Mouse (Mus musculus) kidney, adult 11 months (tissue): ENCODE results near the gene Dgkb.

Source experiments
- DNase-seq: peaks from one replicate; pipeline ENCODE4 v3.0.0; 2022

The Dgkb gene

DNA sequence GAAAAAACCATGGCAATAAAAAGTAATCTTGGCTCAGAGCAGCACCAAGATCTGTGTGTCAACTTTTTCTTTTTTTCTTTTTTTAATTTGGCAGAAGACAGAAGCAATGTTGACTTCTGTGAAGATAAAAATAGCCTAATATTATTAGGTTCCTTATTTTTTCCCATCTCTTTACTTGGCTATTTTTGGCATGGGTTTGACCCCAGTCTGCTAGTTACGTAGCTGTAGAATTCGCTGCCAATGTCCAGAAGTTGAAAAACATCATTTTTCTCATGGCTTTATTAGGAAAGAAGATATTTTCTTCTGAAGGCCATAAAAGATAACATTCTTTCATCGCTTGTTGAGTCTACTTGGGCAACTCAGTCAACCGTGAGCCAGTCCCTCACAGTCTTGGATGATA lies 200.1 kb downstream of the Dgkb start:
- no peak for DNase-seq

GRCm38 (mm10) chr12:38047256-38047655 lies 229.7 kb downstream of the Dgkb start:
- no peak for DNase-seq

- DNase-seq = no peak
Measured at GRCm38 (mm10) chr12:38088224-38088623, 270.7 kb downstream of the Dgkb start.

DNA sequence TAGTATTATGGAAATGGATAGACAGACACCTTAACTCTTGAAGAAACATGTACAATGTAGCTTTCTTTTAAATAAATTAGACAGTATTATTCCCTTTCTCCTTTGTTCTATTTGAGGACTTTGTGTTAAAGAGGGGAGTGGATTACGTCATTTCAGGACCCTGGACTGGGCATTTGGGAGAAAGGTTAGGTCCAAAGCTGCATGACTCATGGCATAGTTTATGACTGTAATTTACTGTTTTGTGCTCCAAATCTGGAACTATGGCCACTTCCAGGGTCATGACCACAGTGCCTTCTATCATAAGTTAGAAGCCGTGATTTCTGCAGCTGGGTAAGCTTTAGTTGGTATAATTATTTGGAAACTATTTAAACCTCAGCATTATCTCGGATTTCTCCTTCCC lies 294.4 kb downstream of the Dgkb start:
- no peak for DNase-seq

GRCm38 (mm10) chr12:38114990-38115615 lies 297.6 kb downstream of the Dgkb start:
- DNase-seq = no peak

- no peak for DNase-seq
Measured at GRCm38 (mm10) chr12:38123524-38123923, 306.0 kb downstream of the Dgkb start.

GRCm38 (mm10) chr12:38125297-38125696 lies 307.8 kb downstream of the Dgkb start:
- DNase-seq = no peak

DNA sequence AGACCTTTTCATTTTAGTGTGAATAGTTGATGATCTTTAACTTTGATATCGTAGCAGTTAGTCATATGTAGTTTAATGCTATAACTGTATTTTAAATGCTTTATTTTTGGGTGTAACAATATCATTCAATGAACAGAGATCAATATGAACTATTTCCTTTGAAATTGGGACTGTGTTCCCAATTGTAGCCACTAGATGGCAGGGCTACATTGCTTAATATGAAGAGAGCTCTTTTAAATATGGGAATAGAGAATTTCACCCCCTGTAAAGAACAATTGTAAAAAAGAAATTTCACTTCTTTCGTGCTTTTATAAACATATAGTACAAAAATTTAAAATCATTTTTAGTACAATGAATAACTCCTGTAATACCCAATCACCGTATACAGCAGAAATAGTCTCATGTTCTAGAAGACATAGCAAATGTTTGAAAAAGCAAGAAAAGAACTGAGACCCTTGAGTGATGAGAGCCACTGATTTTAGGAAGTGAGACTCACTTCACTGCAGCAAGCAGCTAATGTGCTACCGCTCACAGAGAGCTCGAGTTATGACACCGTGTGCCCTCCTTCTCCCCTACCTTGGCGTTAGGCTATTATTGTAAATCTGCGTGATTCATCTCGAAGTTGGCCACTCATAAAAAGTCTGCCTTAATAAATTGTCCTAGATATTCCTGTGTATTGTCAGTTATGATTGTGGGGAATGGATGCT lies 312.8 kb downstream of the Dgkb start:
- no peak for DNase-seq

- no peak for DNase-seq
Measured at GRCm38 (mm10) chr12:38136379-38136778, 318.9 kb downstream of the Dgkb start.

- no peak for DNase-seq
Measured at GRCm38 (mm10) chr12:38140039-38140438, 322.5 kb downstream of the Dgkb start.

DNA sequence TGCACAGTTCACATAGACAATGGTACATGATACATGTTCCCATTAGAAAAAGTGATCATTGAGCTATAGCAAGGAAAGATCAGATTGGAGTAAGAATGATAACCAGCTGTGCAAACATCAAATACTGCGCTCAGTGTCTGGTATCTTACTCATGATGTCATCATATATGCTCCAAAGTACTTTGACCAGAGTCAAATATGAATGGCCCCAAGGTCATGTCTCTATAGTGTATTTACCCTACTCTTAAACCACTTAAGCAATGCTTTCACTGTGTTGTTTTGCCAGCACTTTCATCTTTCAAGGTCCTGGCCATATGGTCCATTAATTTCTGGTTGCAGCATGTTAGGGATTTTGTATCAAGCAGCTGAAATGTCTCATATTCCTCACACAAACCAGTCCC lies 415.1 kb downstream of the Dgkb start:
- DNase-seq = no peak

- DNase-seq = no peak
Measured at GRCm38 (mm10) chr12:38268856-38269255, 451.3 kb downstream of the Dgkb start.

- DNase-seq = no peak
Measured at GRCm38 (mm10) chr12:38301497-38301896, 484.0 kb downstream of the Dgkb start.

DNA sequence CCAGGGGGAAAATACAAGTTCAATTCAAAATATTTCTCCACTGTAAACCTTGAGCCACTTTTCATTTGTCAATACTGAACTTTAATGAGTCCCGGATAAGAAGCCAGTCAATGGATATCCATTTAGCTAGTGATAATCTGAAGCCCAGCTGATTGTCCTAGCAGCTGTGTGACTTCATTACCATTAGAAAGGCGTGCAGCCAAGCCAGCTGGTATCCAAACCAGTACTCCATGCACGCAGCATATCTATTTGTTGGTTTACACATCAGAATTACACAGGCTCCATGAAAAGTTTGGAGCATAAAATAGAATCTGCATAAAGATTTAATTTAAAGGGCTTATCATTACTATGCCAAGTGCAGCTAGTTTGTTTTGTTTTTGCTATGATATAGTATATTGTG lies 486.3 kb downstream of the Dgkb start:
- no peak for DNase-seq

GRCm38 (mm10) chr12:38304245-38304644 lies 486.7 kb downstream of the Dgkb start:
- DNase-seq = no peak

DNA sequence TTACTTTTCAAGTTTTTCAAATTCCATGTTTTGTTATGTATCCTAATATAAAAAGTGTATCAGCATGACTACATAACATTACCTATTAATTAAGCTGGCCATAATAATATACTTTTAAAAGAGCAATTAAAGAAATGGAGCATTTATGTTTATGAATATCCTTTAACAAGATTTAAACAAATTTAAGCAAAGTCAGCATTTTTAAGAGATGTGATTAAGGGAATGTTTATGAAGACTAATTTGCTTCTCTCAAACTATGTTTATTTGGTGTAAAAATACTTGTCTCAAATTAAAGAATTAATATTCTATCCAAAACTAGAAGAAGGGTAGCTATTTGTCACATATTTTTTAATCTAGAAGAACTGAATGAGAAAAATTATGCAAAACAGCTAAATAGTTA lies 492.4 kb downstream of the Dgkb start:
- no peak for DNase-seq

DNA sequence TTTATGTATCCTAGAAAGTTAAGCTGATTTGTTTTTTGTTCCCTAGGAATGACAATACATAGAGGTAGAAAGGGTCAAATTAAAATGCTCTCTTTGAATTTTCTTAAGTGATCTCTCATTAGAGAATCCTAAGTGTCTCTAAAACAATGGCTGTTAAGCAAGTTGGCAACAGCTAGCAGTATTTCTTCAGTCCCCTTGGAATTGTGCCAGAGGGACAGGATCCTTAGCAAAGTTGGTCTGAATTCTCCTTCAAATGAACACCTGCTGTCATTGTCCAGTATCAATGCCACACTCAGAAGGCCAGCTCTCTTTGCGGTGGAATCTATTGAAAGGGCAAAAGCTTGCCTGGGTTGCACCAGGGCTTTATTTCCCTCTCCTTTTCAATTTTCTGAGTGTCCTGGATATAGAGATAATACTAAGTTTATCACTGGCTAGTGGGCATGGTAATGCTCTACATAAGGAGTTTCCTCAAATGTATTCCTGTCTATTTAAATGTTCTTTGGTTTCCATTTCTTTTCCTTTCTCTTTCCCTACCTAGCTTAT lies 510.3 kb downstream of the Dgkb start:
- DNase-seq = no peak

- no peak for DNase-seq
Measured at GRCm38 (mm10) chr12:38328779-38329178, 511.3 kb downstream of the Dgkb start.

DNA sequence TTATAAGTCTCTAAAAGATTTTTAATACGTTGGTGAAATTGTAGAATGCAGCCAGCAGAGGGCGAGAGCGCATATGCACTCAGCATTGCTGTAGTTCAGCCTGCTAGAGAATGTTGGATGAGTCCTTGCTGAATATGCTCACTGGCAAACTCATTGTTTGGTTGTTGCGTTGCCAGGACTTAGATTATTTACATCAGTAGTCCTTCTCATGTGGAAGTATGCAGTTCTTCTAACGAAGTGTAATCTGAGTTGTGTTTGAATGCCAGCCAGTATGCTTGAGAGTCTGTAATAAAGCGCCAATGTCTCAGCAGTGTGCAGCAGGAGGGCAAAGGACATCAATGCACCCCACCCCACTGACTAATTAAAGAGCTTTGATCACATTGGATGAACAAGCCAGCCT lies 525.1 kb downstream of the Dgkb start:
- peak; percentile 4 for DNase-seq

DNA sequence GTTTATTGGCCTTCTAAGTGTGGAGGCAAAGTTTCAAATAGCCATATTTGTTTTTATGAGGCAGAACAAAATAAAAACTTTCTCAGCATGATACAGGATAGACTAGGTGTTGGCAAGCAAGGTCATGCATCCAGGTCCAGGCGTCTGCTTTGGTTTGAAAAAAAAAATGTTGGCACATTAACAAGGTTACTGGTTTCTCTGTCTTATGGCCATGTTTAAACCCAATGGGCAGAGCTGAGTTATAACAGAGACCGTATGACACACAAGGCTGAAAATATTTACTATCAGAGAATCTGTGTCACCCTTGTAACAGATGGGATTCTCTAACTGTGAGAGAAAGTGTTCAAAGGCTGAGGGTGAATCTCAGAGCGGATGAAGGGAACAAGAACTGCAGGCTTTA lies 535.0 kb downstream of the Dgkb start:
- no peak for DNase-seq

GRCm38 (mm10) chr12:38356386-38356785 lies 538.9 kb downstream of the Dgkb start:
- DNase-seq = no peak

- no peak for DNase-seq
Measured at GRCm38 (mm10) chr12:38361491-38361890, 544.0 kb downstream of the Dgkb start.

- DNase-seq = no peak
Measured at GRCm38 (mm10) chr12:38371597-38371996, 554.1 kb downstream of the Dgkb start.

DNA sequence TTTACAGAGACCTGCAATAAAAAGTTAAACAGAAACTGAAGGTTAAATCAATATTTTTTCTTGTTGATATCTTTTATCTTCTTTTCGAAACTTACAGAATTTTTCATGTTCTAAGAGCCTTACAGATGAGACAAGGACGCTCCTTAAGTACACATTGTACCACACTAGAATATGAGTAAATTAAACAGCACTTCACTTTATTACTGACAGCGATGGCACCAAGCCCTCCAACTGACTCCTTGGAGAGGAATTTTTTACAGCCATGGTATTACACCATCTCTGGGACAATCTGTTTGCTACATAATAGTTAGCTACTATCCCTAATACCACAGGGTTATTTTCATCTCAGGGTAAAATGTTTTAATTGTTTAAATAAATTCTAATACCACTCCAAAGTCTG lies 556.6 kb downstream of the Dgkb start:
- DNase-seq = no peak

- DNase-seq = no peak
Measured at GRCm38 (mm10) chr12:38385942-38386341, 568.4 kb downstream of the Dgkb start.
